Mouse (Mus musculus) liver, embryonic 16.5 days (tissue): ENCODE measurements around the gene Cib1. TPM values are rescaled to one million over a fixed set of nuclear protein-coding genes. Genes with fewer than 3 reads are reported as not detected.

Experiments used
- ATAC-seq: fragments of 200-750 bp; cut with Nextera tagmentation; 2 replicates; pipeline ENCODE4 v1.8.0; 2017; ENCODE audit warnings: low read depth, mild to moderate bottlenecking, moderate number of reproducible peaks, moderate library complexity
- H3K27ac ChIP-seq: fragments of 300-500 bp; sonication (generic); 2 replicates; pipeline ENCODE4 v1.5.1; 2014; ENCODE audit warnings: mild to moderate bottlenecking, low read length
- H3K27me3 ChIP-seq: fragments of 300-500 bp; sonication (generic); 2 replicates; pipeline ENCODE4 v1.6.1; 2014; ENCODE audit warnings: low read depth, low read length, mixed read lengths; ENCODE audit not compliant: control insufficient read depth, insufficient read depth
- H3K36me3 ChIP-seq: fragments of 300-500 bp; sonication (generic); 2 replicates; pipeline ENCODE4 v1.6.1; 2014; ENCODE audit warnings: mild to moderate bottlenecking; ENCODE audit not compliant: control insufficient read depth, insufficient read depth
- H3K4me1 ChIP-seq: fragments of 300-500 bp; sonication (generic); 2 replicates; pipeline ENCODE4 v1.6.1; 2014; ENCODE audit warnings: low read depth, low read length, mixed read lengths; ENCODE audit not compliant: control insufficient read depth
- H3K4me2 ChIP-seq: fragments of 300-500 bp; sonication (generic); 2 replicates; pipeline ENCODE4 v1.6.1; 2014; ENCODE audit warnings: low read depth, low read length, mixed read lengths
- H3K4me3 ChIP-seq: fragments of 300-500 bp; sonication (generic); 2 replicates; pipeline ENCODE4 v1.5.1; 2014; ENCODE audit warnings: low read depth, mild to moderate bottlenecking, low read length
- H3K9ac ChIP-seq: fragments of 300-500 bp; sonication (generic); 2 replicates; pipeline ENCODE4 v1.6.1; 2014; ENCODE audit warnings: low read depth, low read length
- H3K9me3 ChIP-seq: fragments of 300-500 bp; sonication (generic); replicated peaks from 2 replicates; pipeline ENCODE4 v1.6.1; 2016; ENCODE audit warnings: low read length; ENCODE audit not compliant: control insufficient read depth
- WGBS: fragments of 180-500 bp; shearing (Covaris S2); extraction: QIAGEN DNeasy Blood & Tissue Kit; methylation state at CpG from one replicate; pipeline ENCODE4 v1.1.7; 2014; ENCODE audit not compliant: insufficient replicate concordance; 5-methylcytosine and 5-hydroxymethylcytosine counted together
- polyA plus RNA-seq: library from polyadenylated mRNA; unstranded; fragments of >200 nt; fragmentation: Nextera tagmentation; extraction: Ambion mirVana; gene quantifications from 2 replicates; pipeline ENCODE4 v1.2.1, GENCODE M21; 2015

Gene Cib1
- 76.4 and 77.0 TPM in 2 replicates for polyA plus RNA-seq

GRCm38 (mm10) chr7:80232489-80233029, at the start of gene Cib1, which contains the start of gene Gdpgp1:
Gene Cib1 (minus strand): TSS chr7:80232813.
Gene Gdpgp1 (plus strand): TSS chr7:80232865.
- Histone ChIP-seq H3K4me3 (peak within 1 kb of the TSS; percentile 77), H3K27ac (peak within 1 kb of the TSS; percentile 91), H3K9ac (peak within 1 kb of the TSS; percentile 81), H3K9me3 (no peaks in the 10 kb centered on the region), H3K27me3 (no peaks in the 10 kb centered on the region), H3K4me1 (peaks cover 30% of the 10 kb centered on the region), H3K4me2 (peak within 1 kb of the TSS; percentile 86), H3K36me3 (peaks cover under 1% of the 10 kb centered on the region; the same call in 1 of the 2 replicates)
- peak; percentile 100 for ATAC-seq
- 0% methylated on average over 56 of the region's 56 CpGs for WGBS

- Histone ChIP-seq H3K4me2 (no peak overlapping the region), H3K36me3 (peaks cover 8% of the 10 kb centered on the region; the same call in 1 of the 2 replicates), H3K4me3 (no peak overlapping the region), H3K9ac (no peak overlapping the region), H3K27me3 (no peaks in the 10 kb centered on the region), H3K27ac (no peak overlapping the region), H3K4me1 (peaks cover 11% of the 10 kb centered on the region), H3K9me3 (no peaks in the 10 kb centered on the region)
- no peak for ATAC-seq
- WGBS, result 75% methylated on average over 3 of the region's 3 CpGs
Observed at GRCm38 (mm10) chr7:80281646-80282045, 49.0 kb upstream of the Cib1 start.

GRCm38 (mm10) chr7:80280998-80281397, 48.4 kb upstream of the Cib1 start:
- no peak for ATAC-seq
- WGBS, result 59% methylated on average over 2 of the region's 2 CpGs
- Histone ChIP-seq H3K4me3 (no peak overlapping the region), H3K27me3 (no peaks in the 10 kb centered on the region), H3K4me1 (peaks cover 10% of the 10 kb centered on the region), H3K9ac (no peak overlapping the region), H3K9me3 (no peaks in the 10 kb centered on the region), H3K36me3 (peaks cover 10% of the 10 kb centered on the region), H3K4me2 (no peak overlapping the region), H3K27ac (no peak overlapping the region)

GRCm38 (mm10) chr7:80280032-80280431, 47.4 kb upstream of the Cib1 start:
- H3K36me3 ChIP-seq, result peaks cover 8% of the 10 kb centered on the region
- ATAC-seq, result no peak
- WGBS, result 82% methylated on average over 10 of the region's 10 CpGs

GRCm38 (mm10) chr7:80276374-80276773, 43.8 kb upstream of the Cib1 start:
- Histone ChIP-seq H3K4me3 (no peak overlapping the region), H3K9me3 (no peaks in the 10 kb centered on the region), H3K27me3 (no peaks in the 10 kb centered on the region), H3K4me1 (no peaks in the 10 kb centered on the region), H3K27ac (no peak overlapping the region), H3K9ac (no peak overlapping the region), H3K36me3 (peaks cover 16% of the 10 kb centered on the region), H3K4me2 (no peak overlapping the region)
- ATAC-seq, result no peak
- WGBS, result 52% methylated on average over 4 of the region's 4 CpGs

More at GRCm38 (mm10) chr7:80280032-80280431, 47.4 kb upstream of the Cib1 start:
- Histone ChIP-seq H3K9me3 (no peaks in the 10 kb centered on the region), H3K4me3 (no peak overlapping the region), H3K27me3 (no peaks in the 10 kb centered on the region), H3K4me1 (peaks cover 10% of the 10 kb centered on the region), H3K9ac (no peak overlapping the region), H3K27ac (no peak overlapping the region), H3K4me2 (no peak overlapping the region)

- no peaks in the 10 kb centered on the region for H3K27me3 ChIP-seq
- no peak overlapping the region for H3K4me2 ChIP-seq
- H3K36me3 ChIP-seq, result peaks cover 16% of the 10 kb centered on the region
- no peak overlapping the region for H3K4me3 ChIP-seq
- H3K4me1 ChIP-seq, result peaks cover 18% of the 10 kb centered on the region
- H3K9me3 ChIP-seq, result no peaks in the 10 kb centered on the region
- H3K27ac ChIP-seq, result no peak overlapping the region
- WGBS, result 70% methylated on average over 2 of the region's 2 CpGs
- no peak overlapping the region for H3K9ac ChIP-seq
- no peak for ATAC-seq
Observed at GRCm38 (mm10) chr7:80273456-80273855, 40.8 kb upstream of the Cib1 start.

DNA sequence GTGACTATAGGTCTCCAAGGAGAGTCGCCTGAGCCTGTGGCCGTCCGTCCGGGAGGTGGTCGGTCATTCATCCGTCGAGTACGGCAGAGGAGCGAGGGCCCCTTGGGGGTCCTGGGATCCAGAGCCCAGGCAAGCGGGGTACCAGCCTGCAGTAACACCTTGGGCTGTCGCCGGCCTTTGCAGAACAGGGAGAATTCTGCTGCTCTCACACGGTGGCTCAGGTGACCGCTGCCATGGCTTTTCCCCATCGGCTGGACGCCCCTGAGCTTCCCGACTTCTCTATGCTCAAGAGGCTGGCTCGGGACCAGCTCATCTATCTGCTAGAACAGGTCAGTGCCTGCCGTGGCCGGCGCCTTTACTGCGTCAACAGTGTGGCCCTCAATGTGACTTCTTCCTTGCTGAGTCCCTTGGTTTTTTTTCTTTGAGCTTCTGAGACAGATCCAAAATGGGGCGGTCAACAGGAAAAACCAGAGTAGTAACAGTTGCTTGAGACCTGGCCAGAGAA, 37.2 kb upstream of the Cib1 start:
- peak; percentile 56 for ATAC-seq
- Histone ChIP-seq H3K9ac (peak overlapping the region; percentile 76), H3K4me2 (peak overlapping the region; percentile 81), H3K27me3 (no peaks in the 10 kb centered on the region), H3K4me3 (peak overlapping the region; percentile 80), H3K9me3 (no peaks in the 10 kb centered on the region), H3K4me1 (peaks cover 20% of the 10 kb centered on the region), H3K36me3 (peaks cover 26% of the 10 kb centered on the region), H3K27ac (peak overlapping the region; percentile 55)
- WGBS, result under 1% methylated on average over 23 of the region's 23 CpGs

DNA sequence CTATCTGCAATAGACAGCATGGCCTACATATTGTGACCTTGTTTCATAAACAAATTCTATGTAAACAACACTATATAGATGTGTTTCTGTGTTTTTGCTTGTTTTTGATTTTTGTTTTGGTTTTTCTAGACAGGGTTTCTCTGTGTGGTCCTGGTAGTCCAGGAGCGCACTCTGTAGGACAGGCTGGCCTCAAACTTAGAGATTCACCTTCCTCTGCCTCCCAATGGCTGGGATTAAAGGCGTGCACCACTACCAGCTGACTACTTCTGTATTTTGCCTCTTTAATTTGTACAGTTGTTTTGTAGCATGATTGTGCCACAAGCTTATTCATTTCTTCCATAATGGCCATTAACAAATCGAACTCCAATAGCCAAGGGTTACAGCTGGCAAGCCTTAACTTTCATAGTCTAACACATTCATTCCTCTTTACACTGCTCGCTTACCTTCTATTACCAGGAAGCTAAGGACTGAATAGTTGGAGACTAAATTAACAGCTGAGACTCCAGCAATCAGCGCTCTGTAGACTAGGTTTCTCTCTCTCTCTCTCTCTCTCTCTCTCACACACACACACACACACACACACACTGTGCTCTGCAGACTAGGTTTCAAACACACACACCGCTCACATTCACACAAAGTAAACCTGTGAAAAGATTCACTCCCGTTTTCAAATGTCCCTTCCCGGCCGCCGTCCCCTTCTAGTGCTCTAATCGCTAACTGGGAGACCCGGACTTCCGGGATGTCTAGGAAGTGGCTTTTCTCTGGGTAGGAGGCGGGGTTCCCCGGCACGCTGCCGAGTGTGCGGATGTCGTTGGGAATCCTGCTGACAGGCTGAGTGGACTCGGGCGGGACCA, 36.5 kb upstream of the Cib1 start, which contains the start of gene Vps33b:
Vps33b (plus strand) TSS at position 753 of the 854 bp plus-strand sequence.
- no peaks in the 10 kb centered on the region for H3K27me3 ChIP-seq
- peak within 1 kb of the TSS; percentile 76 for H3K9ac ChIP-seq
- peak within 1 kb of the TSS; percentile 75 for H3K27ac ChIP-seq
- ATAC-seq, result peak; percentile 96
- peak within 1 kb of the TSS; percentile 80 for H3K4me3 ChIP-seq
- H3K4me2 ChIP-seq, result peak within 1 kb of the TSS; percentile 81
- H3K4me1 ChIP-seq, result peaks cover 20% of the 10 kb centered on the region
- no peaks in the 10 kb centered on the region for H3K9me3 ChIP-seq
- peaks cover 27% of the 10 kb centered on the region for H3K36me3 ChIP-seq
- WGBS, result 3% methylated on average over 21 of the region's 21 CpGs

DNA sequence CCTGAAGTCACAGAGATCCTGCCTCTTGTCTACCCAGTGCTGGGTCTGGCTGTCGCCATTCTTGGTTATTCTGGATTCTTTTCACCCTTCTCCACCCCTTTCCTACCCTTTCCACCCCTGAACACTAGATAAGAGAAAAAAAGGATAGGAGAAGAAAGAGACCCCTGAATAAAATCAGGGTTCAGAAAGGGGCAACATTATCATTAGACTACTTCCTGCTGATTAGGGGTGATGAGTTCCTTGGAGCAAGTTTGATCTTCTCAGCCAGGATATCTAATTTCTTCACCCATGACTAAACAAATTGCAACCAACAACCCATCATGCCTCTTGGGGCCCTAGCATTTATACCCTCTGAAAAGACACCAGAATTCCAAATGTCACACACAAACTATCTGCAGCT, 35.2 kb upstream of the Cib1 start:
- H3K27ac ChIP-seq, result no peak overlapping the region
- peaks cover 20% of the 10 kb centered on the region for H3K4me1 ChIP-seq
- no peaks in the 10 kb centered on the region for H3K9me3 ChIP-seq
- 50% methylated on average over 1 of the region's 1 CpGs for WGBS
- H3K27me3 ChIP-seq, result no peaks in the 10 kb centered on the region
- ATAC-seq, result no peak
- H3K4me3 ChIP-seq, result no peak overlapping the region
- peaks cover 27% of the 10 kb centered on the region for H3K36me3 ChIP-seq
- H3K4me2 ChIP-seq, result no peak overlapping the region
- H3K9ac ChIP-seq, result no peak overlapping the region
